Mouse (Mus musculus): Measurements from ENCODE around the gene Cracr2b. TPM values are rescaled to one million over a fixed set of nuclear protein-coding genes. Genes with fewer than 3 reads are reported as not detected.

Gene Cracr2b
- polyA plus RNA-seq, 1 experiment from 2014 or later: 13.1 TPM

- 94% methylated on average over 14 of the region's 14 CpGs for WGBS
- H3K4me2 ChIP-seq (replicated peaks; ENCODE audit: low read depth, low read length): no peak overlapping the region
- H3K4me1 ChIP-seq (ENCODE audit: control insufficient read depth, insufficient read depth, low read length): peaks cover 21% of the 10 kb centered on the region
- no peaks in the 10 kb centered on the region; the same call in 1 of the 2 replicates for H3K36me3 ChIP-seq (ENCODE audit: control insufficient read depth, insufficient read depth, low read length)
- peaks cover 17% of the 10 kb centered on the region for H3K27me3 ChIP-seq (ENCODE audit: control insufficient read depth, insufficient read depth, low read length)
- no peak overlapping the region for H3K27ac ChIP-seq (ENCODE audit: low read depth, low read length)
- no peak overlapping the region for H3K4me3 ChIP-seq (ENCODE audit: low read length)
- H3K9me3 ChIP-seq (ENCODE audit: control insufficient read depth, low read length): no peaks in the 10 kb centered on the region
- no peak for ATAC-seq (ENCODE audit: low FRiP score, low TSS enrichment)
- no peak overlapping the region for H3K9ac ChIP-seq (ENCODE audit: low read depth, low read length)
Measured at GRCm38 (mm10) chr7:141457236-141457635, 3.7 kb upstream of the Cracr2b start.

GRCm38 (mm10) chr7:141457986-141458660 is 2.8 kb upstream of the Cracr2b start:
- H3K4me3 ChIP-seq (ENCODE audit: low read length): no peak overlapping the region
- WGBS: 76% methylated on average over 15 of the region's 15 CpGs
- no peaks in the 10 kb centered on the region for H3K9me3 ChIP-seq (ENCODE audit: control insufficient read depth, low read length)
- no peak for ATAC-seq (ENCODE audit: low FRiP score, low TSS enrichment)
- no peak overlapping the region for H3K9ac ChIP-seq (ENCODE audit: low read depth, low read length)
- no peak overlapping the region for H3K27ac ChIP-seq (ENCODE audit: low read depth, low read length)
- peaks cover 25% of the 10 kb centered on the region for H3K27me3 ChIP-seq (ENCODE audit: control insufficient read depth, insufficient read depth, low read length)
- no peaks in the 10 kb centered on the region; the same call in 1 of the 2 replicates for H3K36me3 ChIP-seq (ENCODE audit: control insufficient read depth, insufficient read depth, low read length)
- H3K4me2 ChIP-seq (replicated peaks; ENCODE audit: low read depth, low read length): no peak overlapping the region
- peaks cover 23% of the 10 kb centered on the region for H3K4me1 ChIP-seq (ENCODE audit: control insufficient read depth, insufficient read depth, low read length)

- 92% methylated on average over 11 of the region's 11 CpGs for WGBS
Measured at GRCm38 (mm10) chr7:141458661-141459060, 2.2 kb upstream of the Cracr2b start.

GRCm38 (mm10) chr7:141459301-141459711 is 1.6 kb upstream of the Cracr2b start:
- peaks cover 24% of the 10 kb centered on the region for H3K4me1 ChIP-seq (ENCODE audit: control insufficient read depth, insufficient read depth, low read length)
- no peaks in the 10 kb centered on the region; the same call in 1 of the 2 replicates for H3K36me3 ChIP-seq (ENCODE audit: control insufficient read depth, insufficient read depth, low read length)
- H3K4me2 ChIP-seq (replicated peaks; ENCODE audit: low read depth, low read length): no peak overlapping the region
- no peak overlapping the region for H3K9ac ChIP-seq (ENCODE audit: low read depth, low read length)
- no peak overlapping the region for H3K4me3 ChIP-seq (ENCODE audit: low read length)
- peaks cover 37% of the 10 kb centered on the region for H3K27me3 ChIP-seq (ENCODE audit: control insufficient read depth, insufficient read depth, low read length)
- H3K9me3 ChIP-seq (ENCODE audit: control insufficient read depth, low read length): no peaks in the 10 kb centered on the region
- 91% methylated on average over 17 of the region's 17 CpGs for WGBS
- no peak for ATAC-seq (ENCODE audit: low FRiP score, low TSS enrichment)
- H3K27ac ChIP-seq (ENCODE audit: low read depth, low read length): no peak overlapping the region

More at GRCm38 (mm10) chr7:141458661-141459060, 2.2 kb upstream of the Cracr2b start:
- no peak for ATAC-seq (ENCODE audit: low FRiP score, low TSS enrichment)
- no peak overlapping the region for H3K4me2 ChIP-seq (replicated peaks; ENCODE audit: low read depth, low read length)
- no peaks in the 10 kb centered on the region; the same call in 1 of the 2 replicates for H3K36me3 ChIP-seq (ENCODE audit: control insufficient read depth, insufficient read depth, low read length)
- H3K9ac ChIP-seq (ENCODE audit: low read depth, low read length): no peak overlapping the region
- no peak overlapping the region for H3K4me3 ChIP-seq (ENCODE audit: low read length)
- H3K27ac ChIP-seq (ENCODE audit: low read depth, low read length): no peak overlapping the region
- H3K27me3 ChIP-seq (ENCODE audit: control insufficient read depth, insufficient read depth, low read length): peaks cover 30% of the 10 kb centered on the region
- H3K9me3 ChIP-seq (ENCODE audit: control insufficient read depth, low read length): no peaks in the 10 kb centered on the region
- peaks cover 23% of the 10 kb centered on the region for H3K4me1 ChIP-seq (ENCODE audit: control insufficient read depth, insufficient read depth, low read length)

GRCm38 (mm10) chr7:141460001-141460390 is 898 bp upstream of the Cracr2b start:
- H3K27ac ChIP-seq (ENCODE audit: low read depth, low read length): no peak overlapping the region
- no peak overlapping the region for H3K9ac ChIP-seq (ENCODE audit: low read depth, low read length)
- no peaks in the 10 kb centered on the region; the same call in 1 of the 2 replicates for H3K36me3 ChIP-seq (ENCODE audit: control insufficient read depth, insufficient read depth, low read length)
- H3K27me3 ChIP-seq (ENCODE audit: control insufficient read depth, insufficient read depth, low read length): peaks cover 42% of the 10 kb centered on the region
- no peak overlapping the region for H3K4me3 ChIP-seq (ENCODE audit: low read length)
- ATAC-seq (ENCODE audit: low FRiP score, low TSS enrichment): no peak
- H3K9me3 ChIP-seq (ENCODE audit: control insufficient read depth, low read length): no peaks in the 10 kb centered on the region
- no peak overlapping the region for H3K4me2 ChIP-seq (replicated peaks; ENCODE audit: low read depth, low read length)
- peaks cover 27% of the 10 kb centered on the region for H3K4me1 ChIP-seq (ENCODE audit: control insufficient read depth, insufficient read depth, low read length)
- 64% methylated on average over 5 of the region's 5 CpGs for WGBS

GRCm38 (mm10) chr7:141461521-141462332 is 833 bp downstream of the Cracr2b start:
- 2% methylated on average over 58 of the region's 59 CpGs for WGBS
- H3K4me2 ChIP-seq (replicated peaks; ENCODE audit: low read depth, low read length): peak overlapping the region; percentile 91
- H3K4me1 ChIP-seq (ENCODE audit: control insufficient read depth, insufficient read depth, low read length): peaks cover 29% of the 10 kb centered on the region
- peak overlapping the region; percentile 65 for H3K9ac ChIP-seq (ENCODE audit: low read depth, low read length)
- H3K9me3 ChIP-seq (ENCODE audit: control insufficient read depth, low read length): no peaks in the 10 kb centered on the region
- peaks cover 50% of the 10 kb centered on the region for H3K27me3 ChIP-seq (ENCODE audit: control insufficient read depth, insufficient read depth, low read length)
- no peak overlapping the region for H3K27ac ChIP-seq (ENCODE audit: low read depth, low read length)
- H3K4me3 ChIP-seq (ENCODE audit: low read length): peak overlapping the region; percentile 50
- no peaks in the 10 kb centered on the region; the same call in 1 of the 2 replicates for H3K36me3 ChIP-seq (ENCODE audit: control insufficient read depth, insufficient read depth, low read length)
- ATAC-seq (ENCODE audit: low FRiP score, low TSS enrichment): no peak

- H3K4me3 ChIP-seq (ENCODE audit: low read length): peak overlapping the region; percentile 50
- no peak for ATAC-seq (ENCODE audit: low FRiP score, low TSS enrichment)
- H3K9ac ChIP-seq (ENCODE audit: low read depth, low read length): peak overlapping the region; percentile 65
- H3K27ac ChIP-seq (ENCODE audit: low read depth, low read length): no peak overlapping the region
- WGBS: 9% methylated on average over 5 of the region's 5 CpGs
- no peaks in the 10 kb centered on the region; the same call in 1 of the 2 replicates for H3K36me3 ChIP-seq (ENCODE audit: control insufficient read depth, insufficient read depth, low read length)
- H3K27me3 ChIP-seq (ENCODE audit: control insufficient read depth, insufficient read depth, low read length): peaks cover 51% of the 10 kb centered on the region
- H3K4me2 ChIP-seq (replicated peaks; ENCODE audit: low read depth, low read length): peak overlapping the region; percentile 91
- peaks cover 32% of the 10 kb centered on the region for H3K4me1 ChIP-seq (ENCODE audit: control insufficient read depth, insufficient read depth, low read length)
- H3K9me3 ChIP-seq (ENCODE audit: control insufficient read depth, low read length): no peaks in the 10 kb centered on the region
Measured at GRCm38 (mm10) chr7:141462333-141462821, 1.5 kb downstream of the Cracr2b start.

- H3K4me1 ChIP-seq (ENCODE audit: control insufficient read depth, insufficient read depth, low read length): peaks cover 42% of the 10 kb centered on the region
- H3K36me3 ChIP-seq (ENCODE audit: control insufficient read depth, insufficient read depth, low read length): no peaks in the 10 kb centered on the region; the same call in 1 of the 2 replicates
- peaks cover 51% of the 10 kb centered on the region for H3K27me3 ChIP-seq (ENCODE audit: control insufficient read depth, insufficient read depth, low read length)
- no peaks in the 10 kb centered on the region for H3K9me3 ChIP-seq (ENCODE audit: control insufficient read depth, low read length)
- H3K27ac ChIP-seq (ENCODE audit: low read depth, low read length): no peak overlapping the region
- peak overlapping the region; percentile 42 for H3K4me2 ChIP-seq (replicated peaks; ENCODE audit: low read depth, low read length)
- peak overlapping the region; percentile 42; the same call in 1 of the 2 replicates for H3K9ac ChIP-seq (ENCODE audit: low read depth, low read length)
- no peak for ATAC-seq (ENCODE audit: low FRiP score, low TSS enrichment)
- 28% methylated on average over 12 of the region's 12 CpGs for WGBS
- H3K4me3 ChIP-seq (ENCODE audit: low read length): peak overlapping the region; percentile 18
Measured at GRCm38 (mm10) chr7:141463824-141464602, 3.1 kb downstream of the Cracr2b start.

Data from kidney, embryonic 14.5 days (tissue).